Mouse (Mus musculus) spleen, adult 18-20 months (tissue): ENCODE data around the gene 4931406C07Rik.

Experiments used
- DNase-seq, 2 experiments: peaks; one replicate each; pipeline ENCODE4 v3.0.0; 2022; ENCODE audit warnings: mixed read lengths in 2 of 2

Gene 4931406C07Rik

DNA sequence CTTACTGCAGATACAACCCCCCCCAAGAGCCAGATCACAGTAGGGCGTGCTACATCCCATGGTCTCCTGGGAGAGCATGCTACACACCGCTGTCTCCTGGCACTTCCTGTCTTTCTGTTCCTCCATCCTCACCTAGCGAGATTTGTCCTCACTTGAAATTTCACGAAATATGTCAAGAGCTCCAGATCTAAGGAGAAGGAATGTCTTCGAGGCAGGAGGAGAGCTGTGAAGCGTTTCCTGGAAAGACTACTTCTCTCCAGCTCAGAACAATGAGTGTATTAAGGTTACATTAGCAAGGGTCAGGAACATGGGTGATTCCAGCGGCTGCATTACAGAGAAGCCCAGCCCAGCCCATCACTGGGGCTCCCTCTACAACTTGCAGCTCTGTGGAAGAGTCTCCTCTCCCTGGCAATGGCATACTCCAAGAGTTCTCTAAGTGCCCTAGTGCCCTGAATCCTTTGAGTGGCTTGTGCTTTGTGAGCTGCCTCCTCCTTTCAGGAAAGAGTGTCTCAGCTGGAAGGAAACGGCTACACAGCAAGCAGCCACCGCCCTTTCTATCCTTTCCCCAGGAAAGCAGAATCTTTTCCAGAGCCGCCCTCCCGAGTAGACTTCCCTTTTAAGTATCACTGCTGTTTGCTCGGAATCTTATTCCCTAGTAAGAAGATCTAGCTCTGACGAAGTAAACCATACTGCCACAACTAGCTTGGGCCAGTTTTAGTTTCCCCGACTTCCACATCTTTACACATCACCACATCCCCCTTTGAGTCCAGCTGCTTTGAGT is 68.5 kb downstream of the 4931406C07Rik start:
- DNase-seq, result no peak

DNA sequence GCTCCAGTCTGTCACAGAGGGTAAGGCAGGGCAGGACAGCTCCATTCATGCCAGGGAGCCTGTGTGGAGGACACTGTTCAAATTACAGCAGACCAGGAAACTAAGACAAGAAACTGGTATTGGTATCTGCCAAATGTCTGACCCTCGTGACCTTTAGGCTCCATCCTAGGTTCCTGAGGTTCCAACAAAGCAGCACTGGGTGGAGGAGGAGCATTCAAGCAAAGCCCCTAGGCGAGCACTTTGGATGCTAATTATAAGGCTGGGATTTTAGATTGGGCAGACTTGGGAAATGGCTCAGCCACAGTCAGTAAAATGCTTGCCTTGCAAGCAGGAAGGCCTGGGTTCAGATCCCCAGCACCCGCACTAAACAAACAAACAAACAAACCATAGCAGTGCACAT is 70.3 kb downstream of the 4931406C07Rik start:
- no peak for DNase-seq

- DNase-seq, result no peak
These were observed 72.6 kb downstream of the 4931406C07Rik start for GRCm38 (mm10) chr9:15233604-15234003.
